Mouse (Mus musculus) lung, postnatal 0 days (tissue): ENCODE measurements at regions not wholly inside any gene's neighbourhood (a gene's known extent, or its start where the extent isn't known, plus 50 kb on each side); places are given as distances from the start of the nearest gene placed in this dataset.

ENCODE experiments used
- ATAC-seq: fragments of 200-750 bp; cut with Nextera tagmentation; 2 replicates; pipeline ENCODE4 v1.8.0; 2017; ENCODE audit warnings: moderate library complexity
- DNase-seq: peaks from one replicate; pipeline ENCODE4 v3.0.0-alpha.2; 2016; ENCODE audit warnings: low spot score
- H3K27ac ChIP-seq: fragments of 300-500 bp; sonication (generic); 2 replicates; pipeline ENCODE4 v1.5.1; 2014; ENCODE audit warnings: antibody characterized with exemption, mild to moderate bottlenecking, low read length, mixed read lengths
- H3K27me3 ChIP-seq: fragments of 300-500 bp; sonication (generic); replicated peaks from 2 replicates; pipeline ENCODE4 v1.6.1; 2014; ENCODE audit warnings: low read length, mixed read lengths; ENCODE audit not compliant: insufficient read depth
- H3K36me3 ChIP-seq: fragments of 300-500 bp; sonication (generic); 2 replicates; pipeline ENCODE4 v1.6.1; 2014; ENCODE audit warnings: low read length, mixed read lengths; ENCODE audit not compliant: insufficient read depth
- H3K4me1 ChIP-seq: fragments of 300-500 bp; sonication (generic); 2 replicates; pipeline ENCODE4 v1.6.1; 2014; ENCODE audit warnings: antibody characterized with exemption, low read depth, low read length, mixed read lengths; ENCODE audit not compliant: insufficient read depth
- H3K4me2 ChIP-seq: fragments of 300-500 bp; sonication (generic); replicated peaks from 2 replicates; pipeline ENCODE4 v1.6.1; 2014; ENCODE audit warnings: low read depth, mild to moderate bottlenecking, low read length, moderate library complexity, mixed read lengths
- H3K4me3 ChIP-seq: fragments of 300-500 bp; sonication (generic); 2 replicates; pipeline ENCODE4 v1.5.1; 2014; ENCODE audit warnings: low read depth, low read length
- H3K9ac ChIP-seq: fragments of 300-500 bp; sonication (generic); replicated peaks from 2 replicates; pipeline ENCODE4 v1.6.1; 2014; ENCODE audit warnings: low read depth, mild to moderate bottlenecking
- H3K9me3 ChIP-seq: fragments of 300-500 bp; sonication (generic); 2 replicates; pipeline ENCODE4 v1.6.1; 2016; ENCODE audit warnings: low read length, mixed read lengths
- CTCF ChIP-seq: IDR thresholded peaks from 2 replicates; pipeline ENCODE4 v1.5.1; 2016; ENCODE audit warnings: antibody characterized with exemption, mild to moderate bottlenecking
- EP300 ChIP-seq: IDR thresholded peaks from 2 replicates; pipeline ENCODE4 v1.6.1; 2016; ENCODE audit warnings: antibody characterized with exemption, mild to moderate bottlenecking, control low read depth
- WGBS: fragments of 180-500 bp; shearing (Covaris S2); extraction: QIAGEN DNeasy Blood & Tissue Kit; methylation state at CpG from one replicate; pipeline ENCODE4 v1.1.7; 2014; 5-methylcytosine and 5-hydroxymethylcytosine counted together

- Histone ChIP-seq H3K4me1 (no peaks in the 10 kb centered on the region), H3K9me3 (no peaks in the 10 kb centered on the region), H3K4me2 (no peak overlapping the region), H3K9ac (no peak overlapping the region), H3K27ac (no peak overlapping the region), H3K4me3 (no peak overlapping the region), H3K27me3 (no peaks in the 10 kb centered on the region), H3K36me3 (no peaks in the 10 kb centered on the region)
- TF ChIP-seq EP300 (no peak), CTCF (no peak)
- 54% methylated on average over 4 of the region's 4 CpGs for WGBS
- no peak for ATAC-seq
- no peak for DNase-seq
Measured at GRCm38 (mm10) chr12:95937705-95938104, 245.7 kb downstream of the Flrt2 start.

DNA sequence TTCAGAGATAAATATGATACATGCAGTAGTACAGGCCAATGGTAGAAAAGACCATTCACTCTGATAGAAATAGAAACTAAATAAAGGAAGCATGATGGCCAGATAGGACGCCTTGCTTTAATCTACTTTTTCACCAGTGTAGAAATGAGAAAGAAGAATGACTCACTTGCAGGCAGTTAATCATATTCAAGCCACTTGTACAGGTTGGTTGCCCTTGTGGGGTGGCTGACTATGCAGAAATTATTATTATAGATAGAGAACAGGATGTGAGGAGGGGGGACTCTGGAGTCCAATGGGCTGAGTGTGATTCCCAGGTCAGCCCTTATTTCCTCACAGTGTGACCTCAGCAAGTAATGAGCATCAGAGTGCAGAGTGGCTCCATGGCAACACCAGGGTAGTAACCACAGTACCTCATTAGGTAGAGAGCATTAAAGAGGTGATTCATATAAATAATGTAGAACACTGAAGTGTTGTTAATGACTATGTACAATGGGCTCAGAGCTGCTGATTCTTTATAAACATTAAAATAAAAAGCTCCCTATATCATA lies 248.5 kb downstream of the Flrt2 start:
- Histone ChIP-seq H3K27ac (no peak overlapping the region), H3K9ac (no peak overlapping the region), H3K36me3 (no peaks in the 10 kb centered on the region), H3K4me3 (no peak overlapping the region), H3K27me3 (no peaks in the 10 kb centered on the region), H3K4me2 (no peak overlapping the region), H3K4me1 (no peaks in the 10 kb centered on the region), H3K9me3 (no peaks in the 10 kb centered on the region)
- TF ChIP-seq EP300 (no peak), CTCF (no peak)
- DNase-seq: no peak
- no peak for ATAC-seq
- 79% methylated on average over 1 of the region's 1 CpGs for WGBS

GRCm38 (mm10) chr12:95959786-95960504 lies 267.9 kb downstream of the Flrt2 start:
- DNase-seq (no peak), ATAC-seq (no peak)
- Histone ChIP-seq H3K4me2 (no peak overlapping the region), H3K27me3 (no peaks in the 10 kb centered on the region), H3K9ac (no peak overlapping the region), H3K36me3 (no peaks in the 10 kb centered on the region), H3K27ac (no peak overlapping the region), H3K9me3 (no peaks in the 10 kb centered on the region), H3K4me1 (no peaks in the 10 kb centered on the region), H3K4me3 (no peak overlapping the region)
- TF ChIP-seq EP300 (no peak), CTCF (no peak)
- WGBS: 78% methylated on average over 6 of the region's 6 CpGs

DNA sequence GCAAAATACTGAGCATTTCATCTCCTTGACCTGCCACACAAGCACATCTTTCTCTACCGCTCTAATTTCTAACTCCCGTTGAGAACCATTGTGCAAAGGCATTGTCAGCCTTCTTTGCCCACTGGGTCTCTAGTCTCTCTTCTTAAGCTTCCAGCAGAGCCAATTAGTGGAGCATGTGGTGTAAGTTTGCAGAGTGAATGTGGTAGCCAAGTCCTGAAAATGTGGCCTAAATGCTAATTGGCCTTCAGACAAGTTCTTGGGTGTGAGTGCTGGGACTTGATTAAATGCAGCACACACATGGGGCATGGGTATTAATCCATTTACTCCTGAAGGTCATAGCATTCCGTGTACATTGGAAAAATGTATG lies 268.5 kb downstream of the Flrt2 start:
- H3K4me1 ChIP-seq: no peaks in the 10 kb centered on the region
- DNase-seq (no peak), ATAC-seq (no peak)
- H3K9me3 ChIP-seq: no peaks in the 10 kb centered on the region
- no peak overlapping the region for H3K27ac ChIP-seq
- H3K27me3 ChIP-seq: no peaks in the 10 kb centered on the region
- H3K36me3 ChIP-seq: no peaks in the 10 kb centered on the region
- H3K4me3 ChIP-seq: no peak overlapping the region
- WGBS: 55% methylated on average over 3 of the region's 3 CpGs
- TF ChIP-seq CTCF (no peak), EP300 (no peak)
- H3K4me2 ChIP-seq: no peak overlapping the region
- H3K9ac ChIP-seq: no peak overlapping the region

- ATAC-seq (no peak), DNase-seq (no peak)
- no peaks in the 10 kb centered on the region for H3K36me3 ChIP-seq
- 49% methylated on average over 4 of the region's 4 CpGs for WGBS
- H3K9me3 ChIP-seq: no peaks in the 10 kb centered on the region
- H3K27ac ChIP-seq: no peak overlapping the region
- no peak overlapping the region for H3K4me3 ChIP-seq
- H3K9ac ChIP-seq: no peak overlapping the region
- no peaks in the 10 kb centered on the region for H3K27me3 ChIP-seq
- H3K4me1 ChIP-seq: no peaks in the 10 kb centered on the region
- no peak overlapping the region for H3K4me2 ChIP-seq
- TF ChIP-seq EP300 (no peak), CTCF (no peak)
Measured at GRCm38 (mm10) chr12:95962817-95963216, 270.8 kb downstream of the Flrt2 start.

DNA sequence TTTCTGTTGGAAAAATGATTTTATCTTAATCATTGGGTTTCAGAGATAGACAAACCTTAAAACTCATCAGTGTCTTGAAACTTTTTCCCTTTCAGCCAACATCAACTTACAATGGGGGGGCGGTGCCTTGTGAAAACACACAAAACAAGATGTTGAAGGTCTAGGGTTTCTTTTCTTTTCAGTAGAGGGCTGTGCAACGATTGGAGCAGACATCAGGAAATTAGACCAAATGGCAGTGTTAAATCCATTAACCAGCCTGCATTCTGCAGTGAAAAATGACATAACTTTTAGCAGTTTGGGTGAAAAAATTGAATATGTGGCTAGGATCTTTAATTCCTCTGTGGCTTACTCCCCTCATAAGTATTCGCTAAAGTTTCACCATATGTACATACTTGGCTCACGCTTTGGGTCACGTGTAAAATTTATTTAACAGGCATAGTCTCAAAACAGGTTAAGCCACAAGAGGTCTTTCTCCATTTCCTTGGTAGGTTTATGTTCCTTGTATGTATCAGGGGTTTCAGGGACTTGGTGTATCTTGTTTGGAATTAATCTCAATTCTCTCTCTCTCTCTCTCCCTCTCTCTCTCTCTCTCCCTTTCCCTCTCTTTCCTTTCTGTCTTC lies 296.8 kb downstream of the Flrt2 start:
- Histone ChIP-seq H3K9me3 (no peaks in the 10 kb centered on the region), H3K9ac (no peak overlapping the region), H3K4me1 (no peaks in the 10 kb centered on the region), H3K36me3 (no peaks in the 10 kb centered on the region), H3K4me3 (no peak overlapping the region), H3K27me3 (no peaks in the 10 kb centered on the region), H3K27ac (no peak overlapping the region), H3K4me2 (no peak overlapping the region)
- ATAC-seq: no peak
- WGBS: 72% methylated on average over 5 of the region's 5 CpGs
- TF ChIP-seq CTCF (no peak), EP300 (no peak)
- DNase-seq: no peak
